Mouse (Mus musculus): ENCODE measurements at regions not wholly inside any gene's neighbourhood (a gene's known extent, or its start where the extent isn't known, plus 50 kb on each side); places are given as distances from the start of the nearest gene placed in this dataset.

DNA sequence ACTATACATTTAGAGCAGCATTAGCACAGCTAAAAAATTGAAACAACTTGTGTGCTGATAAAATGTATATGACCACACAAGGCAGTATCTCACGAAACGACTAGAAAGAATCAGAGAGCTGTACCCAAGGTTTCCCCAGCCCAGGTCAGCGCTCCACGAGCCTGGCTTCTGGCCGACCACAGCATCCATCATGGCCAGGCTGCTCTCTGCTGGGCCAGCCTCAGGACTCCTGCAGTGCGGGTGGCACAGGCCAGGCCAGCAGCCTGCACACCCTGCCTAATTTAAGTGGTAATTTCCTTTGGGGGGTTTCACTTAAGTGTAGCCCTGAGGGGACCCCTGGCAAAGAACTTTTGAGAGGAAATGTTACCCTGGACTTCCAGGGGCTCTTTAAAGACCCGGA, 141.7 kb upstream of the Slc24a2 start:
- TF ChIP-seq POLR2A (IDR thresholded peaks at IDR 0.05; ENCODE audit: insufficient read depth, low read length) (no peak), CTCF (IDR thresholded peaks at IDR 0.05; ENCODE audit: low read depth, low read length) (no peak), EP300 (IDR thresholded peaks at IDR 0.05; ENCODE audit: insufficient read depth, low read depth, low read length) (no peak)

Data from ES-Bruce4 (cell line).